Mouse (Mus musculus): ENCODE data around the gene Bahcc1.

DNA sequence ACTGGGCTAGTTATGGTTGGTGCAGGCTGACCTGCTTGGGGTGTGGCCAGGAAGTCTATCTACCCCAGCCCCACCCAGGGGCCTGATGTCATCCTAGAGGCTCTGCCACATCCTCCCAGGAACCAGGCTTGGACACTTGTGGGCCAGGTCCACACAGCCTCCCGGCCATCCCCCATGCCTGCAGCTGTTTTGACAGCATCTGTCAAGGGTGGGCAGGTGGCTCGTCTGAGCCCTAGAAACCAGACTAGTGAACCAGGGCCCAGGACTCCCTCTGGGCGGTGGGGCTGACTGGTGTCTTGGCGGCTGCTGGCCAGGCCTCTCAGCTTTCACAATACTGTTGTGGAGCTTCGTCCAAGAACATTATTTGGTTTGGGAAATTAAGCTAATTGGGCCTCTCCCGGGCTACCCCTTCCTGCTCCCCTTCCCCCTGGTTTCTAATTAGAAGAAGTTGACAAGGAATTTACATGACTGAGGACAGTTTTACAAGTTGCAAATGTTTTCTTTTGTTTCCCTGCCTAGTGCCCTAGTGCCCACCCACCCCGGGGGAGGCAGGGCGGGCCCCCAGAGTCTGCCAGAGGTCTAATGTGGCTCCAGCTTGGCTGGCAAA lies 36.9 kb downstream of the Bahcc1 start:
- TF ChIP-seq CTCF (IDR thresholded peaks at IDR 0.05; ENCODE audit: low read depth) = no peak
- TF ChIP-seq EP300 (IDR thresholded peaks at IDR 0.05; ENCODE audit: low read depth) = no peak
